Mouse (Mus musculus) layer of hippocampus, adult 11-12 months (tissue): ENCODE results near the gene Ckap5.
A peak's percentile ranks its signal among the peaks of the same experiment; 100 is the strongest.

Experiments
- DNase-seq: peaks from one replicate; pipeline ENCODE4 v3.0.0; 2022; ENCODE audit warnings: low spot score

Gene Ckap5

GRCm38 (mm10) chr2:91627486-91627885, 100.9 kb downstream of the Ckap5 start:
- DNase-seq = no peak

- no peak for DNase-seq
Measured at GRCm38 (mm10) chr2:91628171-91628570, 101.6 kb downstream of the Ckap5 start.

- DNase-seq = no peak
Measured at GRCm38 (mm10) chr2:91629682-91630081, 103.1 kb downstream of the Ckap5 start.

GRCm38 (mm10) chr2:91630384-91630783, 103.8 kb downstream of the Ckap5 start:
- DNase-seq = no peak

GRCm38 (mm10) chr2:91631826-91632225, 105.3 kb downstream of the Ckap5 start:
- DNase-seq = no peak

GRCm38 (mm10) chr2:91632316-91632715, 105.8 kb downstream of the Ckap5 start:
- DNase-seq = no peak

- no peak for DNase-seq
Measured at GRCm38 (mm10) chr2:91633334-91633977, 106.9 kb downstream of the Ckap5 start.

- no peak for DNase-seq
Measured at GRCm38 (mm10) chr2:91634841-91635240, 108.3 kb downstream of the Ckap5 start.

- DNase-seq = no peak
Measured at GRCm38 (mm10) chr2:91635486-91635885, 108.9 kb downstream of the Ckap5 start.

GRCm38 (mm10) chr2:91636229-91636628, 109.7 kb downstream of the Ckap5 start, which contains the start of gene F2:
TSS of gene F2 (minus strand) at chr2:91636414.
- DNase-seq = no peak

- no peak for DNase-seq
Measured at GRCm38 (mm10) chr2:91636727-91637338, 110.3 kb downstream of the Ckap5 start.

- no peak for DNase-seq
Measured at GRCm38 (mm10) chr2:91638931-91639330, 112.4 kb downstream of the Ckap5 start.

GRCm38 (mm10) chr2:91642825-91643415, 116.4 kb downstream of the Ckap5 start:
- no peak for DNase-seq

GRCm38 (mm10) chr2:91644021-91644420, 117.5 kb downstream of the Ckap5 start:
- DNase-seq = no peak

- no peak for DNase-seq
Measured at GRCm38 (mm10) chr2:91645354-91645753, 118.8 kb downstream of the Ckap5 start.

GRCm38 (mm10) chr2:91645811-91646210, 119.2 kb downstream of the Ckap5 start:
- DNase-seq = no peak

- DNase-seq = peak; percentile 61
Measured at GRCm38 (mm10) chr2:91646733-91647132, 120.2 kb downstream of the Ckap5 start.

- DNase-seq = no peak
Measured at GRCm38 (mm10) chr2:91649152-91649551, 122.6 kb downstream of the Ckap5 start.

- peak; percentile 98 for DNase-seq
Measured at GRCm38 (mm10) chr2:91649553-91650359, 123.2 kb downstream of the Ckap5 start, which contains the start of the genes Zfp408 and Arhgap1. TSS of gene Zfp408 (minus strand) at chr2:91649791. TSS of gene Arhgap1 (plus strand) at chr2:91649860.

- no peak for DNase-seq
Measured at GRCm38 (mm10) chr2:91650360-91650995, 123.9 kb downstream of the Ckap5 start.

- no peak for DNase-seq
Measured at GRCm38 (mm10) chr2:91651458-91652258, 125.1 kb downstream of the Ckap5 start.
